Mouse (Mus musculus) T-helper 1 cell (primary cell): ENCODE results near the gene Ppp1r8.

Experiments used
- in situ Hi-C: fragments of 300-600 bp; cut with MboI, MseI; formaldehyde crosslinking; loops from one replicate; pipeline ENCODE4 v1.15.1; 2025; ENCODE audit warnings: high pct_unique_total_duplicates

Gene Ppp1r8

GRCm38 (mm10) chr4:132842970-132843704 is at the start of gene Ppp1r8:
Gene Ppp1r8, minus strand, starts transcription at chr4:132843169.
- in situ Hi-C loops: no loop called here

- in situ Hi-C loops: no loop called here
Observed at GRCm38 (mm10) chr4:132884844-132885374, 41.9 kb upstream of the Ppp1r8 start.

- in situ Hi-C loops: no loop called here
Observed at GRCm38 (mm10) chr4:132884064-132884843, 41.3 kb upstream of the Ppp1r8 start, which contains the start of gene Stx12. Gene Stx12, minus strand, starts transcription at chr4:132884509.

GRCm38 (mm10) chr4:132883561-132884063 is 40.6 kb upstream of the Ppp1r8 start:
- in situ Hi-C loops: no loop called here

GRCm38 (mm10) chr4:132874363-132875097 is 31.6 kb upstream of the Ppp1r8 start:
- in situ Hi-C loops: no loop called here

- in situ Hi-C loops: no loop called here
Observed at GRCm38 (mm10) chr4:132873481-132874362, 30.8 kb upstream of the Ppp1r8 start.

GRCm38 (mm10) chr4:132871116-132871515 is 28.1 kb upstream of the Ppp1r8 start:
- in situ Hi-C loops: no loop called here

GRCm38 (mm10) chr4:132864856-132865255 is 21.9 kb upstream of the Ppp1r8 start:
- in situ Hi-C loops: no loop called here

DNA sequence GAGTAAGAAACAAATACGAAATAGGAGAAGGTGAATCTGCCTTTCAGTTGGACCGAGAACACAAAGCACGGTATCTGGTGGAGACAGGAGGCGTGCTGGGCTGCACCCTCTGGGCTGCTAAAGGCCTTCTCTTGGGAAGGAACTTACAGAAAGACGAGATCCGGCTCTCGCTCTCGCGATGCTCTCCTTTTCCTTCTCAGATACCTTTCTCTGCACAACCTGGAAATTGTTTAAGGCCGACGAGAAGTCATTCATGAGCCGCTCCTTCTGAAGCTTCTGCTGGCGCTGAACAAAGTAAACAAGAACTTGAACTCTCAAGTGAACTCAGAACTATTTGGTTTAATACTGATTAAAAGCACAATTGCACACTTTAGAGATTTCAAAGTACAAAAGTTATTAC is 20.0 kb upstream of the Ppp1r8 start:
- in situ Hi-C loops: no loop called here

- in situ Hi-C loops: no loop called here
Observed at GRCm38 (mm10) chr4:132860880-132861279, 17.9 kb upstream of the Ppp1r8 start.

- in situ Hi-C loops: no loop called here
Observed at GRCm38 (mm10) chr4:132843705-132844071, 719 bp upstream of the Ppp1r8 start.

- in situ Hi-C loops: no loop called here
Observed at GRCm38 (mm10) chr4:132842281-132842906, 575 bp downstream of the Ppp1r8 start.

DNA sequence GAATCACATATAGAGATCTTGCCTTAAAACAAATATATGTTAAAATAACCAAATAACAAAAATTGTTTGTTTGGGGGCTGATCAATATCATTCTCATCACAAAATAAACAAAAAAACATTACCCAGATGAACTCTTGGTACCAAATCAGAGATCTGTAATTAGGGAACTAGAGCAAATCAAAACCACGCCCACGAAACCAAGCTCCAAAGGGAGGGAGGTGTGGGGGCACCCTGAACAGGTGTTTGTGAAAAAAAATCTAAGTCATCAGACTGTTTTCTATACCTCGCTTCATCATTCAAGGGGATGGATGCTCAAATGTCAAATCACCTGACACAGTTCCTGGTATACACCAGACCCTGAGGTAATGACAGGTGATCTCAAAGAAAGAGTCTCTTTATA is 1.5 kb downstream of the Ppp1r8 start:
- in situ Hi-C loops: no loop called here

GRCm38 (mm10) chr4:132823614-132824366 is 19.2 kb downstream of the Ppp1r8 start:
- in situ Hi-C loops: loop anchor here (5.0 kb wide), 1 partner anchor 41 kb away; no protein-coding TSS in a partner anchor

- in situ Hi-C loops: no loop called here
Observed at GRCm38 (mm10) chr4:132818442-132818841, 24.5 kb downstream of the Ppp1r8 start.

DNA sequence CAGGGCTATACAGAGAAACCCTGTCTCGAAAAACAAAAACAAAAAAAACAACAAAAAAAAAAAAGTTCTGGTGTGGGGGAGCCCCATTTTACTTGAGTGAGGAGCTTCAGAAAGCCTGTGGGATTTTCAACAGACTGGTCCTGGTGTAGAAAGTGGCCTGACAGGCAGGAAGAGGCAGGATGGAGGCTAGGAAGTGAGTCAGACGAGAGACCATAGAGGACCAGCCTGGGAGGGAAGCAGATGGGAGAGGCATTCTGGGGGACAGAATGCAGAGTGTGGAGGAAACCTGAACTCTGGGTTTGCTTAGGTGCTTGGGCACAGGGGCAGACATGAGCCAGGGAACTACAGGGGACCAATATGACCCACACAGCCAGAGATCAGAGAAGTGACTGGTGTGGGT is 26.1 kb downstream of the Ppp1r8 start:
- in situ Hi-C loops: no loop called here

DNA sequence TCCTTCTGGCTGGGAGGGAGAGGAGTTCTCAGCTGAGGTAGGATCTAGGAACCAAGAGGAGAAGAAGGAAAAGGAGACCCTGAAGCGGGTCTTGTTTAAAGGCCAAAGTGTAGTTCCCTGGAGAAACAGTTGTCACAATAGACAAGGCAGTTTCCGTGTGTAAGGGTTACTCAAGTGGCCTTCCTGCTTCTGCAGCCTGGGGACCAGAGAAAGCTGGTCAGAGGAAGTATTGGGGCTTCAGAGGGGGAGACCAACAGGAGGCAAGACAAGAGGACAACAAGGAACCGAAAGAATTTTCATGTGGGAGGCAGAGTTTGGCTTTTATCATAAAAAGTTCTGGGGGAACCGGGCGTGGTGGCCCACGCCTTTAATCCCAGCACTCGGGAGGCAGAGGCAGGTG is 26.6 kb downstream of the Ppp1r8 start:
- in situ Hi-C loops: no loop called here

GRCm38 (mm10) chr4:132809621-132810020 is 33.3 kb downstream of the Ppp1r8 start:
- in situ Hi-C loops: no loop called here
